Mouse (Mus musculus): ENCODE data around the gene Slc51b. TPM values are rescaled to one million over a fixed set of nuclear protein-coding genes. Genes with fewer than 3 reads are reported as not detected.

The Slc51b gene
- polyA plus RNA-seq, 1 experiment = not detected

GRCm38 (mm10) chr9:65372449-65372848, 50.3 kb downstream of the Slc51b start:
- no peak for DNase-seq (ENCODE audit: low spot score)

- no peak for DNase-seq (ENCODE audit: low spot score)
Measured at GRCm38 (mm10) chr9:65371756-65372155, 51.0 kb downstream of the Slc51b start.

- no peak for DNase-seq (ENCODE audit: low spot score)
Measured at GRCm38 (mm10) chr9:65365721-65366120, 57.0 kb downstream of the Slc51b start.

GRCm38 (mm10) chr9:65363684-65364083, 59.1 kb downstream of the Slc51b start:
- DNase-seq (ENCODE audit: low spot score) = no peak

Other genes starting within 250 kb of the Slc51b start
- 4.4 and 4.5 TPM in 2 replicates for gene Parp16, start 227.6 kb downstream of the Slc51b start, polyA plus RNA-seq (2012; rRNA removed)
- gene Cilp, start 157.8 kb downstream of the Slc51b start, polyA plus RNA-seq (2012; rRNA removed) = 1.5 and 4.2 TPM in 2 replicates
- 23.9 and 25.2 TPM in 2 replicates for gene Clpx, start 128.7 kb downstream of the Slc51b start, polyA plus RNA-seq (2012; rRNA removed)
- gene Pdcd7, start 76.9 kb downstream of the Slc51b start, polyA plus RNA-seq (2012; rRNA removed) = 12.9 and 14.4 TPM in 2 replicates
- gene Ubap1l, start 61.9 kb downstream of the Slc51b start, polyA plus RNA-seq (2012; rRNA removed) = 0.55 and 0.87 TPM in 2 replicates
- gene Kbtbd13, start 31.3 kb downstream of the Slc51b start, polyA plus RNA-seq (2012; rRNA removed) = 1.4 and 1.5 TPM in 2 replicates
- 25.6 and 28.8 TPM in 2 replicates for gene Rasl12, start 24.4 kb downstream of the Slc51b start, polyA plus RNA-seq (2012; rRNA removed)
- gene Mtfmt, start 12.8 kb upstream of the Slc51b start, polyA plus RNA-seq (2012; rRNA removed) = 19.2 and 21.9 TPM in 2 replicates
- gene Spg21, start 38.0 kb upstream of the Slc51b start, polyA plus RNA-seq (2012; rRNA removed) = 42.6 and 46.8 TPM in 2 replicates
- gene Ankdd1a, start 97.2 kb upstream of the Slc51b start, polyA plus RNA-seq (2012; rRNA removed) = 21.8 and 33.9 TPM in 2 replicates
- gene Plekho2, start 157.1 kb upstream of the Slc51b start, polyA plus RNA-seq (2012; rRNA removed) = 45.4 and 50.5 TPM in 2 replicates
- 0.29 and 0.36 TPM in 2 replicates for gene Pif1, start 164.2 kb upstream of the Slc51b start, polyA plus RNA-seq (2012; rRNA removed)
- 142 and 175 TPM in 2 replicates for gene Rbpms2, start 206.7 kb upstream of the Slc51b start, polyA plus RNA-seq (2012; rRNA removed)
- 162 and 173 TPM in 2 replicates for gene Oaz2, start 245.0 kb upstream of the Slc51b start, polyA plus RNA-seq (2012; rRNA removed)